Mouse (Mus musculus) lung, adult 2 months (tissue): ENCODE data around the gene Cpm. TPM values are rescaled to one million over a fixed set of nuclear protein-coding genes. Genes with fewer than 3 reads are reported as not detected.

Source experiments
- DNase-seq: peaks from one replicate; pipeline ENCODE4 v3.0.0; 2022
- H3K4me1 ChIP-seq: fragments of 200-500 bp; 2 replicates; pipeline ENCODE4 v1.6.1; 2011; ENCODE audit warnings: low read length; ENCODE audit not compliant: control insufficient read depth, insufficient read depth
- H3K4me3 ChIP-seq: fragments of 200-500 bp; replicated peaks from 2 replicates; pipeline ENCODE3; 2011; ENCODE audit warnings: low read depth, mild to moderate bottlenecking, control low read depth, low read length; ENCODE audit errors: extremely low read depth
- CTCF ChIP-seq: fragments of 200-500 bp; IDR thresholded peaks from 2 replicates; pipeline ENCODE4 v1.5.1; 2011; ENCODE audit warnings: mild to moderate bottlenecking, low read length, control low read depth; ENCODE audit not compliant: insufficient read depth
- POLR2A ChIP-seq: fragments of 200-500 bp; IDR thresholded peaks from 2 replicates; pipeline ENCODE4 v1.6.1; 2011; ENCODE audit warnings: low read depth, mild to moderate bottlenecking, control low read depth, low read length, borderline replicate concordance; ENCODE audit errors: extremely low read depth
- WGBS: fragments of 180-500 bp; shearing (Covaris S2); methylation state at CpG from one replicate; pipeline ENCODE4 v1.1.7; 2018; 5-methylcytosine and 5-hydroxymethylcytosine counted together
- polyA plus RNA-seq: library from polyadenylated mRNA; depleted of rRNA; stranded (reverse); fragments of >200 nt; gene quantifications from 2 replicates; pipeline ENCODE4 v1.2.3, GENCODE M21; 2012

Gene Cpm
- polyA plus RNA-seq, 1 experiment, result 117 TPM

DNA sequence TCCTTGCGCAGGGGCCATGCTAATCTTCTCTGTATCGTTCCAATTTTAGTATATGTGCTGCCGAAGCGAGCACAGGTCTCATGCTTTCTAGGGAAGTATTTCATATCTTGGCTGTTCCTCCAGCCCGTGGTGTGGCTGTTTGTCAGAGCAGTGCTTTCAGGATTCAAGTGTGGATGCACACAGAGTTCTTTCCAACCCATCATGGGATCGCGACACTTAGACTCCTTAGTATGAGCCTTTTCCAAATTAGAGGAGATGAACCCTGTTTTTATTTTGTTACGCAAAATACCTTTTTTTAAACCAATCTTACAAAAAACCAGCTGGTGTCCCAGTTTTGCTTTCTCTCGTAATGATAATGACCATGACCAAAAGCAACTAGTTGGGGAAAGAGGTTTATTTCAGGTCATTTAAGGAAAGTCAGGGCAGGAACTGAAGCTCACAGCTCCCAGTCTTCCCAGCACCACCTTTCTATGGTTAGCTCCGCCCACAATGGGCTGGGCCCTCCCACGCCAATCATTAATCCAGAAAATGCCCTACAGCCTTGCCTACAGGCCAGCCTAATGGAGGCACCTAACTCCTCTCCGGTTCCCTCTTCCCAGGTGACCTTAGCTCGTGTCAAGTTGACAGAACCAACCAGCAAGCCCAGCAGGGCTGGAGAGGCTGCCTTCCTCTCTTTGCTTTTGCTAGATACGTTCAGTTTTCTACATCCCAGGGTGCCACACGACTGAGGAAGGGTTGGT is 33.2 kb downstream of the Cpm start:
- no peak for TF ChIP-seq POLR2A
- no peak for TF ChIP-seq CTCF
- 64% methylated on average over 15 of the region's 15 CpGs for WGBS
- no peak for DNase-seq
- no peak overlapping the region for H3K4me3 ChIP-seq
- peaks cover 2% of the 10 kb centered on the region; the same call in 1 of the 2 replicates for H3K4me1 ChIP-seq

GRCm38 (mm10) chr10:117663056-117663864 is 34.0 kb downstream of the Cpm start:
- no peak for DNase-seq
- H3K4me1 ChIP-seq, result peaks cover 2% of the 10 kb centered on the region; the same call in 1 of the 2 replicates
- no peak for TF ChIP-seq CTCF
- no peak for TF ChIP-seq POLR2A
- WGBS, result 54% methylated on average over 14 of the region's 14 CpGs
- no peak overlapping the region for H3K4me3 ChIP-seq

DNA sequence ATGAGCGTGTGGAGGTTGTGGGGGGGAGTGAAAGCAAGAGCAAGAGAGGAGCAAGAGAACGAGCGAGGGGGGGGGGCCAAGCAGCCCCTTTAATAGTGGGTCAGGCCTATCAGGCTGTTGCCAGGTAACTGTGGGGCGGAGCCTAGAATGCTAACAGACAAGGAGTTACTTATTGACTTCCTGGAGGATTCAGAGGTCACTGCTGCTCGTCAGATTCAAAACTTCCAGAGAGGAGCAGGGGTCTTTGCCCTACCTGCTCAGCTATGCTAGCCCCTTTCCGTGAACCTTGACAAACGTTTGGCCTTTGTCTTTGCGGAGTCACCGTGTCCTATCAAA is 34.5 kb downstream of the Cpm start:
- 34% methylated on average over 9 of the region's 9 CpGs for WGBS
- no peak for TF ChIP-seq CTCF
- TF ChIP-seq POLR2A, result no peak
- no peak for DNase-seq
- H3K4me1 ChIP-seq, result peaks cover 2% of the 10 kb centered on the region; the same call in 1 of the 2 replicates
- H3K4me3 ChIP-seq, result peak overlapping the region; percentile 6

DNA sequence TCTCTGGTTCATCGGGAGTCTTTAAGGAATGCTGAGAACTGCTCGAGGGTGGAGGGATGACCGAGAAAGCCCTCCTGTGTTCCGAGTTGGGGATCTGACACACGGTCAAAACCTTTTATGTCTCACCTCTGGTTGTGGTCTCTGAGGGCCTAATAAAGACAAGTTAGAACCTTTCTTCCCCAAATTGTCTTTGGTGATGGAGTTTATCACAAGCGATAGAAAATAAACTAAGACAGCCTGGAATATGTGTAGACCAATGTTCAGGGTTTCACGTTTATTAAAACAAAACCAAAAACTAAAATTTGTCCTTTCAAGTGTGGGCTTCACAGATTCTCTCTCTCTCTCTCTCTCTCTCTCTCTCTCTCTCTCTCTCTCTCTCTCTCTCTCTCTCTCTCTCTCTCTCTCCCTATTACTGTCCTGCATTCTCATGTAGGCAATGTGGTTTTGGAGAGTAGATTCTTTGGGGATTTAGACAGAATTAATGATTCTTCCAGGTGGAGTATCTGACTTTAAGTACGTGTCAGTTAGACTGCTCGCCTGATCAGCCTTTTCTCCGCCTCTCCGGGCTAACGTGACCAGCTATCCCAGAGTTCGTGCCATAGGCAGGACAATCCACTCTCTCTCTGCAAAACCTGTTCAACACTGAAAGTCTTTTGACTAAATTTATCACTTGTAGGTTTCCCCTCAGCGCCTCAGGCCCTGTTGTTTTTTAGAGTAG is 35.1 kb downstream of the Cpm start:
- 59% methylated on average over 14 of the region's 14 CpGs for WGBS
- H3K4me3 ChIP-seq, result peak overlapping the region; percentile 6
- DNase-seq, result no peak

GRCm38 (mm10) chr10:117664926-117665209 is 35.6 kb downstream of the Cpm start:
- no peak for DNase-seq
- H3K4me3 ChIP-seq, result no peak overlapping the region
- no peak for TF ChIP-seq CTCF
- no peak for TF ChIP-seq POLR2A
- H3K4me1 ChIP-seq, result peaks cover 2% of the 10 kb centered on the region; the same call in 1 of the 2 replicates

More for the DNA sequence above, 35.1 kb downstream of the Cpm start:
- TF ChIP-seq POLR2A, result no peak
- no peak for TF ChIP-seq CTCF
- peaks cover 2% of the 10 kb centered on the region; the same call in 1 of the 2 replicates for H3K4me1 ChIP-seq

GRCm38 (mm10) chr10:117665376-117666275 is 36.3 kb downstream of the Cpm start:
- H3K4me3 ChIP-seq, result no peak overlapping the region
- TF ChIP-seq CTCF (no peak), POLR2A (no peak)
- 68% methylated on average over 9 of the region's 9 CpGs for WGBS
- H3K4me1 ChIP-seq, result peaks cover 2% of the 10 kb centered on the region; the same call in 1 of the 2 replicates
- DNase-seq, result no peak

GRCm38 (mm10) chr10:117666361-117666760 is 37.1 kb downstream of the Cpm start:
- H3K4me1 ChIP-seq, result peaks cover 2% of the 10 kb centered on the region; the same call in 1 of the 2 replicates
- no peak overlapping the region for H3K4me3 ChIP-seq
- no peak for DNase-seq
- WGBS, result 87% methylated on average over 3 of the region's 3 CpGs
- no peak for TF ChIP-seq CTCF
- no peak for TF ChIP-seq POLR2A

- TF ChIP-seq POLR2A (no peak), CTCF (no peak)
- DNase-seq, result no peak
- WGBS, result 89% methylated on average over 9 of the region's 9 CpGs
These were observed 37.8 kb downstream of the Cpm start for GRCm38 (mm10) chr10:117666947-117667630.

More at GRCm38 (mm10) chr10:117666947-117667630, 37.8 kb downstream of the Cpm start:
- Histone ChIP-seq H3K4me3 (no peak overlapping the region), H3K4me1 (peaks cover 2% of the 10 kb centered on the region; the same call in 1 of the 2 replicates)
